Mouse (Mus musculus) liver, embryonic 15.5 days (tissue): ENCODE measurements around the gene Ttll2. TPM values are rescaled to one million over a fixed set of nuclear protein-coding genes. Genes with fewer than 3 reads are reported as not detected.
"Not testable (repeated sequence)": the region's sequence is repeated elsewhere in the genome, so short reads cannot be mapped to it uniquely, and the experiment has no call there.

Source experiments
- ATAC-seq: fragments of 200-750 bp; cut with Nextera tagmentation; 2 replicates; pipeline ENCODE4 v1.8.0; 2017; ENCODE audit warnings: moderate number of reproducible peaks, mild to moderate bottlenecking, moderate library complexity; ENCODE audit not compliant: insufficient read depth
- H3K27ac ChIP-seq: fragments of 300-500 bp; sonication (generic); replicated peaks from 2 replicates; pipeline ENCODE4 v1.5.1; 2015; ENCODE audit warnings: mild to moderate bottlenecking, inconsistent platforms
- H3K27me3 ChIP-seq: fragments of 300-500 bp; sonication (generic); 2 replicates; pipeline ENCODE4 v1.6.1; 2015; ENCODE audit warnings: mild to moderate bottlenecking, inconsistent platforms
- H3K36me3 ChIP-seq: fragments of 300-500 bp; sonication (generic); replicated peaks from 2 replicates; pipeline ENCODE4 v1.6.1; 2015; ENCODE audit warnings: moderate library complexity, mild to moderate bottlenecking, inconsistent platforms
- H3K4me1 ChIP-seq: fragments of 300-500 bp; sonication (generic); replicated peaks from 2 replicates; pipeline ENCODE4 v1.6.1; 2015; ENCODE audit warnings: inconsistent platforms
- H3K4me2 ChIP-seq: fragments of 300-500 bp; sonication (generic); 2 replicates; pipeline ENCODE4 v1.6.1; 2015; ENCODE audit warnings: moderate library complexity, mild to moderate bottlenecking, inconsistent platforms
- H3K4me3 ChIP-seq: fragments of 300-500 bp; sonication (generic); replicated peaks from 2 replicates; pipeline ENCODE4 v1.5.1; 2015; ENCODE audit warnings: mild to moderate bottlenecking, inconsistent platforms
- H3K9ac ChIP-seq: fragments of 300-500 bp; sonication (generic); 2 replicates; pipeline ENCODE4 v1.6.1; 2015; ENCODE audit warnings: moderate library complexity, mild to moderate bottlenecking, inconsistent platforms
- H3K9me3 ChIP-seq: fragments of 300-500 bp; sonication (generic); replicated peaks from 2 replicates; pipeline ENCODE4 v1.6.1; 2016; ENCODE audit warnings: inconsistent platforms
- WGBS: fragments of 180-500 bp; shearing (Covaris S2); methylation state at CpG from one replicate; pipeline ENCODE4 v1.1.7; 2015; ENCODE audit warnings: mixed read lengths; ENCODE audit not compliant: insufficient replicate concordance; 5-methylcytosine and 5-hydroxymethylcytosine counted together
- polyA plus RNA-seq: library from polyadenylated mRNA; unstranded; fragments of >200 nt; fragmentation: Nextera tagmentation; extraction: Ambion mirVana; gene quantifications from 2 replicates; pipeline ENCODE4 v1.2.1, GENCODE M21; 2015

Gene Ttll2
- polyA plus RNA-seq: 0.05 and 0.07 TPM in 2 replicates

GRCm38 (mm10) chr17:7352596-7352995, at the start of gene Ttll2:
Gene Ttll2 (minus strand): TSS chr17:7352696.
- not testable (repeated sequence) for H3K27me3 ChIP-seq, H3K4me1 ChIP-seq, H3K36me3 ChIP-seq, H3K4me2 ChIP-seq, H3K4me3 ChIP-seq, H3K9me3 ChIP-seq, ATAC-seq, H3K9ac ChIP-seq, H3K27ac ChIP-seq
- WGBS: 53% methylated on average over 1 of the region's 1 CpGs

- not testable (repeated sequence) for H3K4me3 ChIP-seq, H3K4me1 ChIP-seq, H3K36me3 ChIP-seq, ATAC-seq, H3K27ac ChIP-seq, H3K9ac ChIP-seq, H3K27me3 ChIP-seq, H3K4me2 ChIP-seq, H3K9me3 ChIP-seq
- 58% methylated on average over 6 of the region's 6 CpGs for WGBS
Observed at GRCm38 (mm10) chr17:7399770-7400169, 47.3 kb upstream of the Ttll2 start.

- H3K4me3 ChIP-seq: not testable (repeated sequence)
Observed at GRCm38 (mm10) chr17:7398198-7398847, 45.8 kb upstream of the Ttll2 start.

DNA sequence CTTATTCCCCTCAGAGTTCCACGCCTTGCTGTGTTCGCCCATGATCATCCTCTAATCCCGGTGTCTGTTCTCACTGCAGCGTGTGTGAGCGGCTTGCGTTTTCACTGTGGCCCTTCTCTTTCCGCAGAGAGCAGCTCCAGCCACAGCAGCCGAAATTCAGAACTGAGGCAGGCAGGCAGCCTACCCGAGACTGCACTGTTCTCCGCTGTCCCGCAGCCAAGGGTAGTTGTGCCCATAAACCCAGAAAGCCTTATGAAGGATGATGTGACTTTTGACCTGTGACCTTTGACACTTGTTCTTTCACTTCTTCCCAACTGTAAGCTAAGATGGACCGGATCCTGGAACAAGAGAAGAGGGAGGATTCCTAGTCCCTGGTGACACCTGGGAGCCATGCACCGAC, 44.6 kb upstream of the Ttll2 start:
- 72% methylated on average over 13 of the region's 13 CpGs for WGBS
- H3K4me2 ChIP-seq, H3K27me3 ChIP-seq, H3K36me3 ChIP-seq, H3K27ac ChIP-seq, H3K9ac ChIP-seq, ATAC-seq, H3K9me3 ChIP-seq, H3K4me1 ChIP-seq, H3K4me3 ChIP-seq: not testable (repeated sequence)

More at GRCm38 (mm10) chr17:7398198-7398847, 45.8 kb upstream of the Ttll2 start:
- H3K4me2 ChIP-seq, H3K9me3 ChIP-seq, H3K4me1 ChIP-seq, H3K27me3 ChIP-seq, H3K9ac ChIP-seq, H3K36me3 ChIP-seq, H3K27ac ChIP-seq, ATAC-seq: not testable (repeated sequence)
- 29% methylated on average over 6 of the region's 6 CpGs for WGBS

GRCm38 (mm10) chr17:7396288-7396687, 43.8 kb upstream of the Ttll2 start:
- WGBS: no CpG with 5 or more reads among the region's 2 CpGs
- H3K27me3 ChIP-seq, H3K4me2 ChIP-seq, H3K9ac ChIP-seq, ATAC-seq, H3K4me3 ChIP-seq, H3K27ac ChIP-seq, H3K9me3 ChIP-seq, H3K4me1 ChIP-seq, H3K36me3 ChIP-seq: not testable (repeated sequence)

DNA sequence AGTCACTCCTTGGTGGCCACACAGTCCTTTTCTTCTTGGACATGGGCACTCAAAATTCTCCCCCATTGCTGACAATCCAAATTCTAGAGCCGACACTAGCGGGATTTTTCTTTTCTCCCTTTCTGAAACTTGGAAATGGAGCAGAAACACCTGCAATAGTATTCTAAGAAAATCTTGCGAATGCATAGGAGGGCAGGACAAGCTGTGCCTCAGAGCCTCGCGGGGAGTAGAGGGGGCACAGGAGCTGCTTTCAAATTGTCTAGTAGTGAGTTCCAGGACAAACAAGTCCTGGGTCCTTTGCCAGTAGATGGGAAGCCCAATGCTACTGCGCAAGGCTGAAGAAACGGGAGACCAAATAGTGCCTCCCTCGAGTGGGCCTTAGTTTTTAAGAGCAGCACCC, 43.2 kb upstream of the Ttll2 start:
- not testable (repeated sequence) for H3K27me3 ChIP-seq, H3K4me2 ChIP-seq, H3K9me3 ChIP-seq, H3K27ac ChIP-seq, H3K4me3 ChIP-seq, H3K9ac ChIP-seq, H3K36me3 ChIP-seq, ATAC-seq, H3K4me1 ChIP-seq
- WGBS: 61% methylated on average over 8 of the region's 8 CpGs

GRCm38 (mm10) chr17:7395116-7395515, 42.6 kb upstream of the Ttll2 start:
- H3K27me3 ChIP-seq, ATAC-seq, H3K9me3 ChIP-seq, H3K27ac ChIP-seq, H3K4me3 ChIP-seq, H3K4me2 ChIP-seq, H3K36me3 ChIP-seq, H3K4me1 ChIP-seq, H3K9ac ChIP-seq: not testable (repeated sequence)
- WGBS: 55% methylated on average over 7 of the region's 7 CpGs

DNA sequence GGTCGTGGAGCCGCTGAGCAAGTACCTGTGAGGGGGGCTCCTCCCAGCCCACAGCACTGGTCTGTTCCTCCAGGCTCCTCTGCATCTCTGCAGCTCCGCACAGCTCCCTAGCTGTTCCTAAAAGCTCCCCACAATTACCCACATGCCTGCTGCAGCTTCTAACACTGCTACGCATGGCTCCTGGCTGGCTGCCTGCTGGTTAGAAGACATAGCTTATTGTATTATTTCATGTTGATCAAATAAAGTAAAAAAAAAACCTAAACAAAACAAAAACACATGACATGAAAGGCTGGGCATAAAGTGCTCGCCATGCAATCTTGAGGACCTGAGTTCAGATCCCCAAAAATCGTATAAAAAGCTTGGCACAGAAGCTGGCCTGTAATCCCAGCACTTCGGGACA, 37.4 kb upstream of the Ttll2 start:
- WGBS: 56% methylated on average over 7 of the region's 7 CpGs
- not testable (repeated sequence) for H3K4me2 ChIP-seq, H3K4me1 ChIP-seq, ATAC-seq, H3K4me3 ChIP-seq, H3K27me3 ChIP-seq, H3K9ac ChIP-seq, H3K36me3 ChIP-seq, H3K9me3 ChIP-seq, H3K27ac ChIP-seq

DNA sequence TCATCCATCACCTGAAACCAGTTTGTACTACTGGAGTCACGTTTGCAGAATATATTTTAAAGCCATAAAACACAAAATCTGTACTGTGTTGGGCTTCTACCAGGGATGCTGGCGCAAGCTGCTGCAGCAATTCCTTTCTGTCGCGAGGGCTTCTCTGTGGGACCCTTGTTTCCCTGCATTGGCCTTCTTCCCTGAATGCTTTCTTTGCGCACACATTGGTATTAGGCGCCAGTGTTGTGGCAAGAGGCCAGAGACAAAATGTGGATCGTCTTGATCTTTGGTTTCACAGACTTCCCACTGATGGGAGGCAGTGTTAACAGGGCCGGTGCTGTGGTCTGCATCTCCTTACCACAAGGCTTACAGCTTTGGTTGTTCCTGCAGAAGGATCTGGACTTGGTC, 36.5 kb upstream of the Ttll2 start:
- not testable (repeated sequence) for H3K9ac ChIP-seq, H3K27me3 ChIP-seq, H3K4me2 ChIP-seq, H3K9me3 ChIP-seq, H3K4me3 ChIP-seq, H3K36me3 ChIP-seq, H3K4me1 ChIP-seq, ATAC-seq, H3K27ac ChIP-seq
- WGBS: 58% methylated on average over 7 of the region's 8 CpGs

- H3K4me2 ChIP-seq, H3K4me3 ChIP-seq, H3K36me3 ChIP-seq, H3K9ac ChIP-seq, ATAC-seq, H3K27me3 ChIP-seq, H3K9me3 ChIP-seq, H3K4me1 ChIP-seq, H3K27ac ChIP-seq: not testable (repeated sequence)
- WGBS: no CpG with 5 or more reads among the region's 2 CpGs
Observed at GRCm38 (mm10) chr17:7388341-7388957, 36.0 kb upstream of the Ttll2 start.

- H3K36me3 ChIP-seq, H3K4me3 ChIP-seq, H3K27me3 ChIP-seq, H3K9ac ChIP-seq, H3K4me1 ChIP-seq, ATAC-seq, H3K27ac ChIP-seq, H3K4me2 ChIP-seq, H3K9me3 ChIP-seq: not testable (repeated sequence)
- WGBS: 50% methylated on average over 8 of the region's 8 CpGs
Observed at GRCm38 (mm10) chr17:7386016-7386415, 33.5 kb upstream of the Ttll2 start.

DNA sequence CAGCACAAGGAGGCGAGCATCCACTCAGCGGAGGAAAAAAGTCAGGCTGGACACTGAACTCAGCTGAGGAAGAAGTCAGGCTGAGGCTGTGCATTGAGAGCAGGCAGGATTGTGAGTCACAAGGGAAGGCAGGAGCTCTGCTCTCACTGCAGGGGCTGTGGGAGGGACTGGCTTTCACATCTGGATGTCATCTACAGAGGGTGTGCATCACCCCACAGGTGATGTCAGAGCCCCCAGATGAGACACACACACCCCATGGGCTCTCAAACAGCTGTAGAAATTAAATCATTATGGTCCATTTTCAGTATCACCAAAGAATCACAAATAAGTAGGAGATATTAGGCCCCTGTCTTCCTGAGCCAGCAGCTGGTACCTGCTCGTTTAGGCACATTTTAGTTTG, 32.9 kb upstream of the Ttll2 start, which contains the start of gene Unc93a2:
Gene Unc93a2, minus strand, starts transcription at position 101 of the 400 bp plus-strand sequence.
- H3K36me3 ChIP-seq, ATAC-seq, H3K4me2 ChIP-seq, H3K9ac ChIP-seq, H3K27ac ChIP-seq, H3K9me3 ChIP-seq, H3K4me1 ChIP-seq, H3K4me3 ChIP-seq, H3K27me3 ChIP-seq: not testable (repeated sequence)
- 58% methylated on average over 3 of the region's 3 CpGs for WGBS
